Mouse (Mus musculus) forebrain, embryonic 13.5 days (tissue): ENCODE data around the gene Lep. TPM values are rescaled to one million over a fixed set of nuclear protein-coding genes. Genes with fewer than 3 reads are reported as not detected.

Experiments
- ATAC-seq: fragments of 200-750 bp; cut with Nextera tagmentation; 2 replicates; pipeline ENCODE4 v1.8.0; 2017
- H3K27ac ChIP-seq: fragments of 300-500 bp; sonication (generic); 2 replicates; pipeline ENCODE4 v1.5.1; 2015; ENCODE audit warnings: inconsistent platforms, mild to moderate bottlenecking, moderate library complexity
- H3K27me3 ChIP-seq: fragments of 300-500 bp; sonication (generic); 2 replicates; pipeline ENCODE4 v1.6.1; 2015; ENCODE audit warnings: mild to moderate bottlenecking, inconsistent platforms
- H3K36me3 ChIP-seq: fragments of 300-500 bp; sonication (generic); 2 replicates; pipeline ENCODE4 v1.6.1; 2015; ENCODE audit warnings: mild to moderate bottlenecking, inconsistent platforms; ENCODE audit not compliant: poor library complexity, severe bottlenecking
- H3K4me1 ChIP-seq: fragments of 300-500 bp; sonication (generic); 2 replicates; pipeline ENCODE4 v1.6.1; 2015; ENCODE audit warnings: inconsistent platforms
- H3K4me2 ChIP-seq: fragments of 300-500 bp; sonication (generic); 2 replicates; pipeline ENCODE4 v1.6.1; 2015; ENCODE audit warnings: inconsistent platforms, mild to moderate bottlenecking, moderate library complexity
- H3K4me3 ChIP-seq: fragments of 300-500 bp; sonication (generic); 2 replicates; pipeline ENCODE4 v1.5.1; 2015; ENCODE audit warnings: mild to moderate bottlenecking, inconsistent platforms
- H3K9ac ChIP-seq: fragments of 300-500 bp; sonication (generic); 2 replicates; pipeline ENCODE4 v1.6.1; 2015; ENCODE audit warnings: mild to moderate bottlenecking, inconsistent platforms
- H3K9me3 ChIP-seq: fragments of 300-500 bp; sonication (generic); replicated peaks from 2 replicates; pipeline ENCODE4 v1.6.1; 2016; ENCODE audit warnings: inconsistent platforms
- WGBS: fragments of 180-500 bp; shearing (Covaris S2); methylation state at CpG from one replicate; pipeline ENCODE4 v1.1.7; 2015; 5-methylcytosine and 5-hydroxymethylcytosine counted together
- polyA plus RNA-seq: library from polyadenylated mRNA; unstranded; fragments of >200 nt; fragmentation: Nextera tagmentation; extraction: Ambion mirVana; gene quantifications from 2 replicates; pipeline ENCODE4 v1.2.1, GENCODE M21; 2015

Gene Lep
- polyA plus RNA-seq, 1 experiment from 2014 or later: not detected

- 89% methylated on average over 7 of the region's 7 CpGs for WGBS
Observed at GRCm38 (mm10) chr6:29053181-29053580, 6.8 kb upstream of the Lep start.

DNA sequence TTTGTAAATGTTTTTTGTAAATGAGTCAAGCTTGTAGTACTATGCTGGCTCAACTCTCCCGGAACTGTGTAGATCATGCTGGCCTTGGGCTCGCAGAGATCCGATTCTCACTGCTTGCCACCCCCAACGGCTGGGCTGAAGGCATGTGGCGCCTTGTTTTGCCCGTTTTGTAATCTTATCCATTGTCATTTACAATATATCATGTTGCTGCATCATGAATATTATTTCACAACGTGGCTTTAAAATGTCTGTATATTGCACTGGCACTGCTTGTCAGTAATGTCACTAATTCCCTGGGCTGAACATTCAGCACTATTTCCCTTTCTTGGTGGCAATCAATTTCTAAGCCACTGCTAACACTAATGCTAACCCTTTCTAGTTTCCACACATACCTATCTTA lies 3.6 kb upstream of the Lep start:
- Histone ChIP-seq H3K9me3 (no peaks in the 10 kb centered on the region), H3K4me2 (no peak overlapping the region), H3K4me1 (0 out of 2 replicates have a peak, but pooled peaks cover 5% of the 10 kb centered on the region), H3K27ac (no peak overlapping the region), H3K4me3 (no peak overlapping the region), H3K36me3 (no peaks in the 10 kb centered on the region), H3K9ac (no peak overlapping the region), H3K27me3 (no peaks in the 10 kb centered on the region)
- ATAC-seq: no peak
- 87% methylated on average over 7 of the region's 7 CpGs for WGBS

More at GRCm38 (mm10) chr6:29053181-29053580, 6.8 kb upstream of the Lep start:
- H3K9ac ChIP-seq: no peak overlapping the region
- H3K4me1 ChIP-seq: 0 out of 2 replicates have a peak, but pooled peaks cover 5% of the 10 kb centered on the region
- no peak overlapping the region for H3K27ac ChIP-seq
- no peaks in the 10 kb centered on the region for H3K9me3 ChIP-seq
- H3K4me3 ChIP-seq: no peak overlapping the region
- ATAC-seq: no peak
- no peaks in the 10 kb centered on the region for H3K36me3 ChIP-seq
- H3K4me2 ChIP-seq: no peak overlapping the region
- H3K27me3 ChIP-seq: 0 out of 2 replicates have a peak, but pooled peaks cover 4% of the 10 kb centered on the region

DNA sequence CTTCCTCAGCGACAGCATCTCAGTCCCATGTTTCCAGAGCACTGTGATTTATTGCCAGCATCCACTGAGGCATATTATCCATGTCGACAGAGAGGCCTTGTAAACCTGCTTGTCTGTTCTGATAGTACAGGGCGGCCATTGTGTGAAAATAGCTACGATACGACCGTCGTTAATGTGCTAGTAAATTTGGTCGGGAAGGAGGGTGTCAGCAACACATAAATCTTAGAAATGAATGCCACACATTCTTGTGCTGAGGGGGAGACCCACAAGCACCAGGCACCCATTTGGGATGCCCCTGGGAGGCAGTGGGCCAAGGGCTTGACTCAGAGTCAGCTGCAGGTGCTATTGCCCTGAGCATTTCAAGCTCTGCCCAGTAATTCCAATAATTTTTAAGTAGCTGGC lies 6.4 kb downstream of the Lep start:
- H3K27ac ChIP-seq: no peak overlapping the region
- no peaks in the 10 kb centered on the region for H3K4me1 ChIP-seq
- H3K4me3 ChIP-seq: no peak overlapping the region
- 76% methylated on average over 8 of the region's 8 CpGs for WGBS
- no peak overlapping the region for H3K4me2 ChIP-seq
- no peak overlapping the region for H3K9ac ChIP-seq
- no peaks in the 10 kb centered on the region for H3K36me3 ChIP-seq
- no peaks in the 10 kb centered on the region for H3K27me3 ChIP-seq
- H3K9me3 ChIP-seq: no peaks in the 10 kb centered on the region
- ATAC-seq: no peak

DNA sequence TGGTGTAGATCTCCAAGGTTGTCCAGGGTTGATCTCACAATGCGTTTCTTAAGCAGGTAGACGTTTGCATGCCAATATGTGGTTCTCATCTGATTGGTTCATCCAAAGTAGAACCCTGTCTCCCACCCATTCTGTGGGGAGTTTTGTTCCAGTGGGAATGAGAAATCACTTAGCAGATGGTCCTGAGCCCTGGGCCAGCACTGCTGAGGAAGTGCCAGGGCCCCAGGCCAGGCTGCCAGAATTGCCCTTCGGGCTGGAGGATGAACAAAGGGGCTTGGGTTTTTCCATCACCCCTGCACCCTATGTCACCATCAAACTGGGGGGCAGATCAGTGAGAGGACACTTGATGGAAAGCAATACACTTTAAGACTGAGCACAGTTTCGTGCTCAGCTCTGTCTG lies 12.2 kb downstream of the Lep start:
- Histone ChIP-seq H3K4me1 (no peaks in the 10 kb centered on the region), H3K4me3 (no peak overlapping the region), H3K9ac (no peak overlapping the region), H3K27me3 (no peaks in the 10 kb centered on the region), H3K9me3 (no peaks in the 10 kb centered on the region), H3K36me3 (no peaks in the 10 kb centered on the region), H3K27ac (no peak overlapping the region), H3K4me2 (no peak overlapping the region)
- peak; percentile 53; the same call in 1 of the 2 replicates for ATAC-seq
- 77% methylated on average over 4 of the region's 4 CpGs for WGBS

- H3K9me3 ChIP-seq: no peaks in the 10 kb centered on the region
- no peaks in the 10 kb centered on the region for H3K4me1 ChIP-seq
- H3K27me3 ChIP-seq: no peaks in the 10 kb centered on the region
- no peak overlapping the region for H3K9ac ChIP-seq
- H3K4me3 ChIP-seq: no peak overlapping the region
- no peak overlapping the region for H3K4me2 ChIP-seq
- WGBS: 70% methylated on average over 11 of the region's 11 CpGs
- H3K27ac ChIP-seq: no peak overlapping the region
- no peak for ATAC-seq
- no peaks in the 10 kb centered on the region for H3K36me3 ChIP-seq
Observed at GRCm38 (mm10) chr6:29073462-29074132, 13.6 kb downstream of the Lep start.

DNA sequence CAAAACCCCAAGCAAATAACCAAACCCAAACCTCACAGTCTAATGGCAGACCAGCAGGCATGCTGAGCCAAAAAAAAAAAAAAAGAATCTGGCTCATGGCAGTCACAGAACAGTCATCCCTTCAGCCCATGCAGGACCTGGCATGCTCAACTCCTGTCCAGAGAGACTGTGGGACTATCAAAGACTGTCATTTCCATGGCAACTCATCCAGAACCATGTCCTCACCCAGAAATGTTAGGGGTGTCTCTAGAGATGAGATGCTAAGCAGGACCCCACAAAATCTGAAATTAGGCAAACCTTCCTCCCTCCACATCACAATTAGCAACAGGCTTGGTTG lies 14.1 kb downstream of the Lep start:
- Histone ChIP-seq H3K4me2 (no peak overlapping the region), H3K4me3 (no peak overlapping the region), H3K27ac (no peak overlapping the region), H3K36me3 (no peaks in the 10 kb centered on the region), H3K9ac (no peak overlapping the region), H3K9me3 (no peaks in the 10 kb centered on the region), H3K4me1 (no peaks in the 10 kb centered on the region), H3K27me3 (no peaks in the 10 kb centered on the region)
- no peak for ATAC-seq

- WGBS: 61% methylated on average over 4 of the region's 4 CpGs
- no peaks in the 10 kb centered on the region for H3K36me3 ChIP-seq
- peak overlapping the region; percentile 26; the same call in 1 of the 2 replicates for H3K27ac ChIP-seq
- H3K4me2 ChIP-seq: no peak overlapping the region
- peaks cover 7% of the 10 kb centered on the region; the same call in 1 of the 2 replicates for H3K4me1 ChIP-seq
- H3K27me3 ChIP-seq: 0 out of 2 replicates have a peak, but pooled peaks cover 2% of the 10 kb centered on the region
- no peaks in the 10 kb centered on the region for H3K9me3 ChIP-seq
- no peak overlapping the region for H3K4me3 ChIP-seq
- H3K9ac ChIP-seq: no peak overlapping the region
- ATAC-seq: peak; percentile 80
Observed at GRCm38 (mm10) chr6:29079291-29079690, 19.3 kb downstream of the Lep start.

DNA sequence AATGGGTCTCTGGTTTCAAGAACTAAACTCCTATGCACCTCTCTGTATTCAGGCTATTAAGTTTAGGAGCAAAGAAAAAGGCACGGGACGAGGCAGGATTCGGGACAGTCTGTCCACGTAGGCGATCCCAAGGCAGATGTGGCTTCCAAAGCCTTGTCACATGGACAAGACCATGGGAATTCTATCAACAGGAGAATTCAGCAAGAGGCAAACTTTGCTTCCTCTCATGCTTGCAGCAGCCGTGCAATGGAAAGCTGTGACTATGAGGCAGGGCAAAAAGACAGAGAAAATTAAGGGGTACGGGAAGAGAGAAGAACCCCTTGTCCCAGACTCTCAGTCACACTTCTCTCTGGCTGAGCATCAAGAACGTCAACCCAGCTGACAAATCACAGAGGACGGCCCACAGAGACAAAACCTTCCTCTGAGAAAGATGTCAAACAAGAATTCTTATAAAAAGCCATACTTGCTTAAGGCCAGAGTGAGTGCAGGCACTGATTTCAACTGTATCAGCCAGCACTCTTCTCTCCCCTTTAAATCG lies 21.9 kb downstream of the Lep start:
- H3K4me2 ChIP-seq: no peak overlapping the region
- H3K27ac ChIP-seq: no peak overlapping the region
- no peak for ATAC-seq
- 74% methylated on average over 10 of the region's 10 CpGs for WGBS
- H3K9ac ChIP-seq: no peak overlapping the region
- no peak overlapping the region for H3K4me3 ChIP-seq
- H3K4me1 ChIP-seq: peaks cover 7% of the 10 kb centered on the region; the same call in 1 of the 2 replicates
- no peaks in the 10 kb centered on the region for H3K36me3 ChIP-seq
- no peaks in the 10 kb centered on the region for H3K9me3 ChIP-seq
- H3K27me3 ChIP-seq: 0 out of 2 replicates have a peak, but pooled peaks cover 2% of the 10 kb centered on the region

- 44% methylated on average over 9 of the region's 9 CpGs for WGBS
- no peaks in the 10 kb centered on the region for H3K36me3 ChIP-seq
- no peak for ATAC-seq
- peaks cover 7% of the 10 kb centered on the region; the same call in 1 of the 2 replicates for H3K4me1 ChIP-seq
- H3K4me2 ChIP-seq: no peak overlapping the region
- no peaks in the 10 kb centered on the region for H3K9me3 ChIP-seq
- no peak overlapping the region for H3K9ac ChIP-seq
- 0 out of 2 replicates have a peak, but pooled peaks cover 2% of the 10 kb centered on the region for H3K27me3 ChIP-seq
- no peak overlapping the region for H3K4me3 ChIP-seq
- no peak overlapping the region for H3K27ac ChIP-seq
Observed at GRCm38 (mm10) chr6:29082776-29083354, 22.8 kb downstream of the Lep start.

GRCm38 (mm10) chr6:29084401-29084800 lies 24.4 kb downstream of the Lep start:
- 68% methylated on average over 7 of the region's 7 CpGs for WGBS
- H3K27me3 ChIP-seq: 0 out of 2 replicates have a peak, but pooled peaks cover 2% of the 10 kb centered on the region
- ATAC-seq: no peak

GRCm38 (mm10) chr6:29087921-29088709 lies 28.1 kb downstream of the Lep start:
- no peaks in the 10 kb centered on the region for H3K36me3 ChIP-seq
- H3K4me2 ChIP-seq: no peak overlapping the region
- ATAC-seq: no peak
- H3K9me3 ChIP-seq: peaks cover 4% of the 10 kb centered on the region; the same call in 1 of the 2 replicates
- no peak overlapping the region for H3K27ac ChIP-seq
- H3K9ac ChIP-seq: no peak overlapping the region
- WGBS: 76% methylated on average over 7 of the region's 7 CpGs
- no peak overlapping the region for H3K4me3 ChIP-seq
- H3K27me3 ChIP-seq: no peaks in the 10 kb centered on the region
- H3K4me1 ChIP-seq: no peaks in the 10 kb centered on the region

More at GRCm38 (mm10) chr6:29084401-29084800, 24.4 kb downstream of the Lep start:
- H3K9ac ChIP-seq: no peak overlapping the region
- no peaks in the 10 kb centered on the region for H3K36me3 ChIP-seq
- no peak overlapping the region for H3K27ac ChIP-seq
- H3K4me1 ChIP-seq: peaks cover 4% of the 10 kb centered on the region; the same call in 1 of the 2 replicates
- no peak overlapping the region for H3K4me2 ChIP-seq
- H3K4me3 ChIP-seq: no peak overlapping the region
- no peaks in the 10 kb centered on the region for H3K9me3 ChIP-seq

DNA sequence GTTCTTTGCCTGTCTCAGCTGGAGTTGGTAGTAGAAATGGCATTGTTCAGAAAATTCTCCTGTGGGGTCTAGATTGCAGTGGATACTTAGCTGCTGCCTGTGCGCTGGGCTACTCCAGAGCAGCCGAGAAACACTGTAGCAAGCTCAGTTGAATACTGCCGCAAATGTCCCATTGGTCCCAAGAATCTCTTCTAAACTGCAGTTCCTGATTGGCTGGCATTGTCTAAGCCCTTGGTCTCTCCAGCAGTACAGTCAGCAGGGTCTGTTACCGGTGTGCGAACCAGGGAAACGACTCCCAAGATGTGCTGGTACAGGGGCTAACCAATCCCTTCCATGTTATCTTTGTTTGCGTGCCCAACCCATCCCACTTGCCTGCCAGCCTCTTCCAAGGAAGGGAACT lies 32.2 kb downstream of the Lep start:
- WGBS: 83% methylated on average over 7 of the region's 7 CpGs

More for the DNA sequence above, 32.2 kb downstream of the Lep start:
- no peak overlapping the region for H3K27ac ChIP-seq
- H3K9me3 ChIP-seq: peaks cover 4% of the 10 kb centered on the region
- no peak overlapping the region for H3K4me3 ChIP-seq
- H3K9ac ChIP-seq: no peak overlapping the region
- no peak for ATAC-seq
- H3K27me3 ChIP-seq: no peaks in the 10 kb centered on the region
- no peak overlapping the region for H3K4me2 ChIP-seq
- H3K4me1 ChIP-seq: no peaks in the 10 kb centered on the region
- H3K36me3 ChIP-seq: no peaks in the 10 kb centered on the region
